Mouse (Mus musculus): ENCODE measurements around the gene Gm340. TPM values are rescaled to one million over a fixed set of nuclear protein-coding genes. Genes with fewer than 3 reads are reported as not detected.

The Gm340 gene
- 10 to 100 TPM in 1 of 4 experiments, 1 to 10 TPM in 3; 8.0 to 11.6 (median 9.3) TPM for total RNA-seq (2022)

DNA sequence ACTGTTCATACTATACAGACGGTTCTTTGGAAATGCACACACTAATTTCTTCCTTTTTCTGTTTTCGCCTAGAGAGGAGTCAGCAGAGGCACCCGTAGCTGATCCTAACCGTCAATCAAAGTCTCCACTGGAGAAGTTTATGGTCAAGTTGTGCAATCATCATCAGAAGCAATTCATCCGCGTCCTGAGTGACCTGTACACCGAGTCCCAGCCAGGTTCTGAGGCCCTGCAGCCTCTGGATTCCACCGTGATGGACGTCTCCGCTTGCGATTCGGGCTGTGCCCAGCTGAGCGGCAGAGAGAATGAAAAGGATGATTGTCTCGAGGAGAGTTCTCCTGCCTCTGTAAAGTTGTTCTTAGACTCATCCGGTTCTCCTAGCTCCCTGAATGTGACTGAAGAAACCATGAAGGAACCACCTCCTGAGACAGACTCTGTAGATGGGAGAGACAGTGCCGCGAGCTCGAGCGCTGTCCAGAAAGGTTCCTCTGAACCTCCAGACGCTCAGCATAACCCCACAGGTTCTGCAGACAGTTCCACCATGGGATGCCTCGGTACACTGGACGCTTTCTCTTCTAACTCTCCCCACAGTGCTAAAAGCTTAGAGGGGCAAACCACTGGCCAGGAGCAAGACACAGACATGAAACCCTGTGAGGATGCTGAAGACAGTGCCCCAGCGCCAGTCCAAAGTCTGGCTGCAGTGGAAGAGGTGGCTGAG is at the start of gene Gm340:
TSS of gene Gm340 (plus strand) at position 665 of the 715 bp plus-strand sequence.
- DNase-seq (ENCODE audit: low spot score), result no peak

DNA sequence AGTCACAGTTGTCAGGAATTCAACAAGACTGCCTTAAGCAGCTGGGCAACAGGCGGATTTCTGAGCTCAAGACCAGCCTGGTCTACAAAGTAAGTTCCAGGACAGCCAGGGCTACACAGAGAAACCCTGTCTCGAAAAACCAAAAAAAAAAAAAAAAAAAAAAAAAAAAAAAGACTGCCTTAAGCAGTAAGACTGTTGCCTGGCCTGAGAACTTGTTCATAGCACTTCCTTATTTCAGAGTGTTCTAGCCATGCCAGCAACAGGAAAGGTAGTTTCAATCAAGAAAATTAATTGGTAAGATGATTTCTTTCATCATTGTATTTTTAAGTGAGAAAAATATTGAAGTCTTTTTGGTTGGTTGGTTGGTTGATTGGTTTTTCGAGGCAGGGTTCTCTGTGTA is 48.1 kb upstream of the Gm340 start:
- no peak for DNase-seq (ENCODE audit: low spot score)

GRCm38 (mm10) chr19:41556981-41557380 is 25.2 kb upstream of the Gm340 start:
- no peak for DNase-seq (ENCODE audit: low spot score)

GRCm38 (mm10) chr19:41557491-41557890 is 24.7 kb upstream of the Gm340 start:
- DNase-seq (ENCODE audit: low spot score), result no peak

- DNase-seq (ENCODE audit: low spot score), result no peak
Measured at GRCm38 (mm10) chr19:41558891-41559486, 23.2 kb upstream of the Gm340 start.

- no peak for DNase-seq (ENCODE audit: low spot score)
Measured at GRCm38 (mm10) chr19:41560856-41561255, 21.3 kb upstream of the Gm340 start.

DNA sequence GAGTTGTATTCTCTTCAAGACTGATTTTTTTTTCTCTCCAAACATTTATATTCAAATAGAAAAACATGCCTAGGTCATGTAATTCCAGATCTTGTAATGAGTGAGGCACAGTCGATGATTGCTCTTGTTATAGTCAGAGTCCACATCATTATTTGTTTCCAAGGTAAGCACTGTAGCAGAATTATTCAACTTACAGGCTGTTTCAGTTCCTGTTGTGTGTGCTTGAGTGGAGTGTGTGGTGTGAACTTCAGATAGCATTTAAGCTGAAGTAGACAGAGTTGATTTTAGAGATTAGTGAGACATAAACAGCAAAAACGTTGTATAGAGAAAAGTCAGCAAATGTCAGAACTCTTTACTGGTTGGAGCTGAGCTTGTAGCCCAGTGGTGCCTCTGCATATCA is 13.4 kb upstream of the Gm340 start:
- DNase-seq (ENCODE audit: low spot score), result no peak

GRCm38 (mm10) chr19:41573700-41574099 is 8.5 kb upstream of the Gm340 start:
- no peak for DNase-seq (ENCODE audit: low spot score)

DNA sequence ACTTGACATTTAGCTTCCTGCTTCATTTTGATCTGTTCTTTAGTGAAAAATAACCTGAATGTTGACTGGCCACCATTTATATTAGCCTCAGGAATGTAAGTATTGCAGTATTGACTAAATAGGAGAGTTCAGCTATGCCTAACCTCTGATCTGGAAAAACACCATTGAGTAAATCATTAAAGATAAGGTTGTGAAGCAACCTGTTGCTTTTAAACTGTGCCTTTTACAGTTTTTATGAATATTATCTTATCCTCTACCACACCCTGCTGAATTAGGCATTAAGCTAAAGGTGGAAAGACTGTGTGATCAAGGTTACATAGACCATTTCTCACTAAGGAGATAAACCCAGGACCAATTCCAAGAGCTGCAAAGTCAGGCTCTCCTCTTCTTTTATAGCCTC is 4.6 kb upstream of the Gm340 start:
- no peak for DNase-seq (ENCODE audit: low spot score)

DNA sequence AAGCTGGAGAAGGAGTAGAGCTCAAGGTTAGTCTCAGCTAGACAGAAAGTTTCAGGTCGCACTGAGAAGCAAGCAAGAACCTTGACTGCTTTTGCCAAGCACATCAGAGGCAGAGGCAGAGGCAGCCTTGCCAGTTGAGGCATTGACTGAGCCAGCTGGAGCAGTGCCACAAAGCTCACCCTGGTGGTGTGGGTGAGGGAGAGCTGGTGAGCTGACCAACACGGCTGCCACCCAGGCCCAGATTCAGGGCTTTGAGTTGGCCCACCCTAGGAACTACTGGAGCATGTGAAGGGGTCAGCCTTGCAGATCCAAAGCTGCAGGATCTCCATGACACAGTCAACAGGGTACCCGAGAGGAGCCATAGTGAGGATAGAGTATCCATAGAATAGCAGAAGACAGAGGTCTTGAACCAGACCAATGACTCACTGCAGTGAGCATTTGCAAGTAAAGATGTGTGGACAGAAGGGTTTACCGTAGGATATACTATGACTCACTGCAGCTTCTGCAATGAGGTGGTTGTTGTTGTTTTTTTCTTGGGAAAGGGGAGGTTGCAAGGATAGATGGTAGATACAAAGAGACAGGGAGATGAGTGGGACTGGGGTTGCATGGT is 2.8 kb upstream of the Gm340 start:
- peak; percentile 9 for DNase-seq (ENCODE audit: low spot score)

DNA sequence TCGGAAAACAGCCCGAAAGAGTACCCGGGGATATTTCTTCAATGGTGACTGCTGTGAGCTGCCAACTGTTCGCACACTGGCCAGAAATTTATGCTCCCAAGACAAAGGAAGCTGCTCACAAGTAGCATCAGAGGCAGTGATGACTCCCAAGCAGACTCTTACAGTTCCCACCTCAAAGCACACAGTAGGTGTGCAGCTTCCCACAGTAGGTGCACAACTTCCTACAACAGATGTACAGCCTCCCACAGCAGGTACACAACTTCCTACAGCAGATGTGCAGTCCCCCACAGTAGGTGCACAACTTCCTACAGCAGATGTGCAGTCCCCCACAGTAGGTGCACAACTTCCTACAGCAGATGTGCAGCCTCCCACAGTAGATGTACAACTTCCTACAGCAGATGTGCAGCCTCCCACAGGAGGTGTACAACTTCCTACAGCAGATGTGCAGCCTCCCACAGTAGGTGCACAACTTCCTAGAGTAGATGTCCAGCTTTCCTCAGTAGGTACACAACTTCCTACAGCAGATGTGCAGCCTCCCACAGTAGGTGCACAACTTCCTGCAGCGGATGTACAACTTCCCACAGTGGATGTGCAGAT is 846 bp downstream of the Gm340 start:
- DNase-seq (ENCODE audit: low spot score), result no peak

DNA sequence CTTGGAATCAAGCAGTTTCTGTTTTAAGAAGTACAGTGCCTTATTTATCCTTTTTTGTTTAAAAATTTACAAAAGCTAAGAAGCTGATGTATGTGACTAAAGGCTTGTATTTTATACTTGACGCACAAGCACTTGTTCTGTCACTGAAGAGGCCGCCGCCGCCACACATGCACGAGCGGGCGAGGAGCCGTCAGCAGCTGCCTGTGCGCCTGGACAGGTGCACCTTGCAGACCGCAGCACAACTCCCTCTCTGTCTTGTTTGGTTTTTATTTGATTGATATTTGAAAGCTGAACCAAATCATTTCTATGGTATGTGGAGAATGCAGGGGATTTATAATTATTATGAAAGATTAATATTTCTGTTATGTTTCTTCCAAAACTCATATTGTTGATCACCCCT is 4.6 kb downstream of the Gm340 start:
- DNase-seq (ENCODE audit: low spot score), result no peak

DNA sequence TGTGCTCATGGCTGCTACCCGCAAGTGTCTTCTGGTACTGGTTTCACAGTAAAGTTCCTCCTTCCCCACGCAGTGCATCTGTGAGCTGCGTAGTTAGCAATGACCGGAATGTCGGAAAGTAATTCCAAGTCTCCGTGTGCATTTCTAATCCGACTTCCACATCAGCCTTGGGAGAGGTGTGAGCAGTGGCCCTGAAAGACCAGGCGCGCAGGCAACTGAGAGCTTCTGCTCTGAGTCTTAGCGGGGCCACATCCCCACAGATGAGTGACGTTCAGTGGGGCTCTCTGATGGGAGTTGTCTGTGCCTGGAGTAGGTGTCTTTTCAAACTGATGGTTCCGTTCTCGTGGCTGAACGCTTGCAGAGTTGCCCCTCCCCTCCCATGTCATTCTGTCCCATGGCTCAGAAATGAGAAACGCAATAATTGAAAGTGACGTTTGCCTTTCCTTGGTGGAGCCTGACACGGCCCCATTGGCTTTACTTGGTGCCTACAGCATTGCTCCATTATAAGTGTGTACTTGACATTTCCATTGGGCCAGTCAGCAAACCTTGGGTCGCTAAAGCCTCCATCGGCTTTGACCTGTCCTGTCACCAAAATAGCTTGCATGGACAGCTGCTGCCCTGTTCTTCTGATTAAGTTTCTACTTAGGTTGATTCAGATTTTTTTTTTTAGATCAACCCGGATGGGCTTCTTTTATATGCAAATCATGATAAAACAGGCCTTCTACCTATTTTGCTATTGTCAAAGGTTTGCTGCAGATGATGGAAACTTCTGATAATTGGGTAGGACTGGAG is 5.5 kb downstream of the Gm340 start:
- DNase-seq (ENCODE audit: low spot score), result no peak

DNA sequence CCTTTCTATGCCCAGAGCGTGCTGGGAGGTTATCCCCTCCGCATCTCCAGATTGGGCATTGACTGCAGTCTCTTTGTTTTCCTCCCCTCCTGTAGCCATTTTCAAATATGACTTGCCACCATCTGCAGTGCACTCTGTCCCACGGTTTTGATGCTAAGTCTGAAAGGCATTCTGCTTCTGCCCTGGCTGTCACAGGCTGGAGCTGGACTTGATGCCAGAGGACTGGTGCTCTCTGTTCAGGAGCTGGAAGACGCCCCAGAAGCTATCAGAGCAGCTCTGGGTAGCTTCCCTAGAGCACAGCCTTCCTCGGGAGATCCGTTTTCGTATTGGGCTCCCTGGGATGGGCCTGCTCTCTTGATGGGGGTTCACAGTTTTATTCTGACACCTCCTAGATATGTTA is 6.9 kb downstream of the Gm340 start:
- no peak for DNase-seq (ENCODE audit: low spot score)

DNA sequence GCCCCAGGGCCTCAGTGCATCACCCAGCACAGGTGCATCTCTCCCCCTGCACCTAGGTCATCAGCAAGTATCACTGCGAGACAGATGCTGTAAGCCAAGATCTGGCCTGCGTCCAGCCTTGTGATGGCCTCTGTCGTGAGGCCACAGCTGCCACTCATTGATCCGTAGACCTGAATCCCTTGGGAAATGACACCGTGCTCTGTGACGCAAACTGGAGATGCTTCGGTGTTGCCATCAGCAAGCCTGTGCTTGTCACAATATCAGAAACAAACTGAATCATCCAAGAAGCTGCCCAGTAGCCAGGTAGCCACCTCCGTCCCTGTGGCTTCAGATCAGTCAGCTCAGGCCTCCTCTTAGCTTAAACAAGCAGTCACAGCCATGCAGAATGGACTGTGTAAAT is 7.5 kb downstream of the Gm340 start:
- no peak for DNase-seq (ENCODE audit: low spot score)

DNA sequence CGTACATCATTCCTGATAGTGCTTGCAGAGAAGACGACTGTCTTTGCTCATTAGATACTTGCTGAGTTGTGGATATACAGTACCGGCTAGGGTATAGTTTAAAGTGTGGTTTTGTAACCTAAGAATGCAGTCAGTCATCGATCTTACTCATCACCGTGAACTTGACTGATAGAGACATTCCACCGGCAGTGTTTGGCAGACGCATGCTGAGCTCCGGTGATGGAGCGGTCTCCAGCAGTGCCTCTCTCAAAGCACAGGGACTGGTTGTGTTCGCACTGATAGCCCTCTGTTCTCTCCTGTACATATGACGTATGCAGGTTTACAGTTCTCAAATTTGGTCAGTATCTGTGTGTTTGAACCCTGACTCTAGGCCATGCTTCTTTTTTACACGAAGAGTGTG is 9.6 kb downstream of the Gm340 start:
- DNase-seq (ENCODE audit: low spot score), result no peak

- peak; percentile 16 for DNase-seq (ENCODE audit: low spot score)
Measured at GRCm38 (mm10) chr19:41597170-41597894, 15.2 kb downstream of the Gm340 start.

- no peak for DNase-seq (ENCODE audit: low spot score)
Measured at GRCm38 (mm10) chr19:41600647-41601046, 18.5 kb downstream of the Gm340 start.

DNA sequence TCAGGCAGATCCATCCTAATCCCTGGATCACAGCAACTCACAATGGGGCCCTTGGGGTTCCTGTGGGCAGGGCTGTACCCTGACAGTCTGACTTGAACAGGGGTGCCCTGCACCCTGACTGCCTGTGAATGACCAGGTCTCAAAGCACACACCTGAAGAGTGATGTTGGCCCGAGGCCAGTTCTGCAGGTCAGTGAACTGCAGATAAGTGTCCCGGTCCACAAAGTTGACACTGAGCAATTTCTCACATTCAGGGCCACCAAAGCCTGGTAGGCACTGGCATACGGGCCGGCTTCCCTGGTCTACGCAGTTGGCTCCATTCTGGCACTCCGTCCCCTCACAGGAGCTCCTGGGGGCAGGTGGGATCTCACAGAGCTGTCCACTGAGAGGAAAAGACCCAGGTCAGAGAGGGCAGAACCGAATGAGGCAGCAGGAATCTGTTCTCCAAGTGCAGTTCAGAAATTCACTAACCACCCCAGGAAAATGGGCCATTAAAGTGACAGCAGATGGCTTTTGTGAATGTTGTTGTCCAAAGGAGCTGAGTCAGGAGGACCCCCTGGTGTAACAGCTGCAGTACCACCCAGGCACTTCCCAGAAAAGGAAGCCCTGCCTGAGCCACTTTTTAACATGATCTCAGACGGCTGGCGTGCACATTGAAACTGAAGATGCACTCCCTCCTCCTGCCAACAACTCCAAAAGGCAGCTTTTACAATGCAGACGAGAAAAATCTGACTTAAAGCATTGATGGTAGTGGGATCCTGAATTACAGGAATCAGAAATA is 24.2 kb downstream of the Gm340 start:
- DNase-seq (ENCODE audit: low spot score), result no peak

- no peak for DNase-seq (ENCODE audit: low spot score)
Measured at GRCm38 (mm10) chr19:41611683-41612082, 29.5 kb downstream of the Gm340 start.

Measured in heart, adult 8-10 months (tissue).